Mouse (Mus musculus) mouse trophoblast stem cell (cell line): Measurements from ENCODE around the gene Fbln5.

Experiments used
- in situ Hi-C, 2 experiments: fragments of 300-500 bp; cut with MseI, MboI; formaldehyde crosslinking; loops; 2 replicates in 1 of 2; 3 replicates in 1 of 2; pipeline ENCODE4 v1.15.1; 2025

Fbln5 gene

GRCm38 (mm10) chr12:101762054-101762453 lies 56.8 kb downstream of the Fbln5 start:
- in situ Hi-C loops = no loop called here

GRCm38 (mm10) chr12:101759440-101760045 lies 59.3 kb downstream of the Fbln5 start:
- in situ Hi-C loops = no loop called here

GRCm38 (mm10) chr12:101758698-101759097 lies 60.2 kb downstream of the Fbln5 start:
- in situ Hi-C loops = no loop called here

GRCm38 (mm10) chr12:101742375-101742774 lies 76.5 kb downstream of the Fbln5 start:
- in situ Hi-C loops = no loop called here

GRCm38 (mm10) chr12:101740486-101740885 lies 78.4 kb downstream of the Fbln5 start:
- in situ Hi-C loops = no loop called here

- in situ Hi-C loops = no loop called here
These were observed 78.8 kb downstream of the Fbln5 start for GRCm38 (mm10) chr12:101740045-101740444.

GRCm38 (mm10) chr12:101718755-101719150 lies 100.1 kb downstream of the Fbln5 start:
- in situ Hi-C loops = no loop called here

GRCm38 (mm10) chr12:101718054-101718754 lies 100.7 kb downstream of the Fbln5 start, which contains the start of gene Tc2n:
Gene Tc2n, minus strand, starts transcription at chr12:101718523.
- in situ Hi-C loops = no loop called here

GRCm38 (mm10) chr12:101699176-101699575 lies 119.7 kb downstream of the Fbln5 start:
- in situ Hi-C loops = no loop called here
